Mouse (Mus musculus): ENCODE results near the gene Calhm1.

GRCm38 (mm10) chr19:47153767-47154166 lies 9.7 kb upstream of the Calhm1 start:
- no peak for TF ChIP-seq POLR2A (IDR thresholded peaks at IDR 0.05; ENCODE audit: extremely low read depth, insufficient read depth, low read length)
- TF ChIP-seq CTCF (IDR thresholded peaks at IDR 0.05; ENCODE audit: extremely low read depth, insufficient read depth, low read length), result no peak

Measured in cortical plate, adult 2 months (tissue).